ENCODE assay signal across 12 mouse cellular contexts in genomic region chr7:18923711-18924191, GRCm38 (mm10). TPM values are rescaled to one million over a fixed set of nuclear protein-coding genes. Genes with fewer than 3 reads are reported as not detected.
DNase-seq lines count a peak whose midpoint lies in the region; ATAC-seq lines count a peak whose summit lies in the region.
"Had no signal": no experiment of that assay in that cellular context is flagged by ENCODE, and none has a peak within 500 bp of the region (broad histone marks: within the 10 kb centered on the region; RNA-seq: fewer than 3 reads in every experiment).

No protein-coding gene starts in this region.

- no peaks in the 10 kb centered on the region for H3K9me3 ChIP-seq in hindbrain, embryonic 16.5 days (ENCODE audit: control insufficient read depth, low read length)
- H3K9me3 ChIP-seq in neural tube, embryonic 12.5 days = no peaks in the 10 kb centered on the region
- no peaks in the 10 kb centered on the region for H3K9me3 ChIP-seq in intestine, embryonic 15.5 days
- H3K9me3 ChIP-seq: liver, embryonic 12.5 days had no signal

- WGBS in hindbrain, embryonic 16.5 days = 4% methylated on average over 4 of the region's 4 CpGs
- WGBS in neural tube, embryonic 12.5 days = 15% methylated on average over 4 of the region's 4 CpGs
- WGBS in intestine, embryonic 15.5 days = 32% methylated on average over 4 of the region's 4 CpGs

- ATAC-seq in hindbrain, embryonic 16.5 days = peak; percentile 25
- peak; percentile 15; the same call in 1 of the 2 replicates for ATAC-seq in neural tube, embryonic 12.5 days (ENCODE audit: low FRiP score, low read depth)
- ATAC-seq in intestine, embryonic 15.5 days = no peak
- ATAC-seq: liver, embryonic 12.5 days had no signal

- H3K4me1 ChIP-seq in hindbrain, embryonic 16.5 days (ENCODE audit: control insufficient read depth, insufficient read depth, low read depth, low read length) = peaks cover 49% of the 10 kb centered on the region
- peaks cover 61% of the 10 kb centered on the region for H3K4me1 ChIP-seq in neural tube, embryonic 12.5 days
- peaks cover 17% of the 10 kb centered on the region; the same call in 1 of the 2 replicates for H3K4me1 ChIP-seq in intestine, embryonic 15.5 days (replicated peaks)

- peak overlapping the region; percentile 96 for H3K27ac ChIP-seq in hindbrain, embryonic 16.5 days (ENCODE audit: low read depth, low read length)
- H3K27ac ChIP-seq in neural tube, embryonic 12.5 days = peak overlapping the region; percentile 86
- H3K27ac ChIP-seq in intestine, embryonic 15.5 days = no peak overlapping the region
- H3K27ac ChIP-seq: liver, embryonic 12.5 days had no signal

- DNase-seq in cerebellum, adult 8-10 months = peak; percentile 31
- peak; percentile 79 for DNase-seq in embryo, embryonic 11 days
- DNase-seq in adipocyte (ENCODE audit: low spot score) = no peak
- no peak for DNase-seq in urinary bladder, postnatal 14 days (ENCODE audit: low spot score)
- DNase-seq: gastrocnemius, postnatal 36 days; kidney, adult 2 months; thymus, postnatal 4 days had no signal

- H3K4me3 ChIP-seq in hindbrain, embryonic 16.5 days (ENCODE audit: low read length) = peak overlapping the region; percentile 5
- peak overlapping the region; percentile 3; the same call in 1 of the 2 replicates for H3K4me3 ChIP-seq in neural tube, embryonic 12.5 days
- no peak overlapping the region for H3K4me3 ChIP-seq in intestine, embryonic 15.5 days (replicated peaks)
- H3K4me3 ChIP-seq: liver, embryonic 12.5 days; myocyte had no signal

- H3K4me2 ChIP-seq in hindbrain, embryonic 16.5 days (ENCODE audit: low read length) = peak overlapping the region; percentile 43
- H3K4me2 ChIP-seq in neural tube, embryonic 12.5 days (replicated peaks) = peak overlapping the region; percentile 41
- H3K4me2 ChIP-seq in intestine, embryonic 15.5 days (replicated peaks) = no peak overlapping the region
- H3K4me2 ChIP-seq: liver, embryonic 12.5 days had no signal

- no peaks in the 10 kb centered on the region for H3K27me3 ChIP-seq in hindbrain, embryonic 16.5 days (replicated peaks; ENCODE audit: control insufficient read depth, insufficient read depth, low read length)
- no peaks in the 10 kb centered on the region; the same call in 1 of the 2 replicates for H3K27me3 ChIP-seq in neural tube, embryonic 12.5 days (replicated peaks)
- peaks cover 55% of the 10 kb centered on the region for H3K27me3 ChIP-seq in intestine, embryonic 15.5 days (replicated peaks)

- no peaks in the 10 kb centered on the region for H3K36me3 ChIP-seq in hindbrain, embryonic 16.5 days (ENCODE audit: control insufficient read depth, insufficient read depth, low read length)
- no peaks in the 10 kb centered on the region for H3K36me3 ChIP-seq in neural tube, embryonic 12.5 days
- H3K36me3 ChIP-seq in intestine, embryonic 15.5 days = no peaks in the 10 kb centered on the region
- H3K36me3 ChIP-seq: liver, embryonic 12.5 days had no signal

- H3K9ac ChIP-seq in hindbrain, embryonic 16.5 days (ENCODE audit: low read depth, low read length) = peak overlapping the region; percentile 15; the same call in 1 of the 2 replicates
- H3K9ac ChIP-seq in neural tube, embryonic 12.5 days = 0 out of 2 replicates have a peak overlapping the region, but pooled peaks have one; percentile 13
- no peak overlapping the region for H3K9ac ChIP-seq in intestine, embryonic 15.5 days
- H3K9ac ChIP-seq: liver, embryonic 12.5 days had no signal

RNA-seq across cellular contexts. Expression of gene Nova2, which starts 1.9 kb away (rescaled TPM):
- 10.4 and 12.3 TPM in 2 replicates for polyA plus RNA-seq in hindbrain, embryonic 16.5 days (2015; fragmentation: Nextera tagmentation; extraction: Ambion mirVana)
- 12.1 and 12.6 TPM in 2 replicates for polyA plus RNA-seq in neural tube, embryonic 12.5 days (2016; fragmentation: Nextera tagmentation; extraction: Ambion mirVana)
- polyA plus RNA-seq in intestine, embryonic 15.5 days (2015; fragmentation: Nextera tagmentation; extraction: Ambion mirVana) = 0.49 and 0.57 TPM in 2 replicates

RNA-seq across cellular contexts. Expression of gene Ccdc61, which starts 13.5 kb away (rescaled TPM):
- 29.1 and 35.7 TPM in 2 replicates for polyA plus RNA-seq in hindbrain, embryonic 16.5 days (2015; fragmentation: Nextera tagmentation; extraction: Ambion mirVana)
- 32.9 and 34.0 TPM in 2 replicates for polyA plus RNA-seq in neural tube, embryonic 12.5 days (2016; fragmentation: Nextera tagmentation; extraction: Ambion mirVana)
- 25.2 and 29.2 TPM in 2 replicates for polyA plus RNA-seq in intestine, embryonic 15.5 days (2015; fragmentation: Nextera tagmentation; extraction: Ambion mirVana)

RNA-seq across cellular contexts. Expression of gene Pglyrp1, which starts 52.6 kb away (rescaled TPM):
- polyA plus RNA-seq in hindbrain, embryonic 16.5 days (2015; fragmentation: Nextera tagmentation; extraction: Ambion mirVana) = 31.2 and 36.7 TPM in 2 replicates
- 3.9 and 4.7 TPM in 2 replicates for polyA plus RNA-seq in neural tube, embryonic 12.5 days (2016; fragmentation: Nextera tagmentation; extraction: Ambion mirVana)
- polyA plus RNA-seq in intestine, embryonic 15.5 days (2015; fragmentation: Nextera tagmentation; extraction: Ambion mirVana) = 53.1 and 72.8 TPM in 2 replicates
- polyA plus RNA-seq: myocyte had no signal

Comparison
In these comparisons a context has a peak if more than half of its experiments do, and no peak if none do; other contexts are left out.
1. DNase-seq: peak in cerebellum, adult 8-10 months (single experiment) and embryo, embryonic 11 days (single experiment); none in adipocyte (single experiment) and urinary bladder, postnatal 14 days (single experiment).